Mouse (Mus musculus) intestine, embryonic 15.5 days (tissue): Measurements from ENCODE around the gene Cic. TPM values are rescaled to one million over a fixed set of nuclear protein-coding genes. Genes with fewer than 3 reads are reported as not detected.
A peak's percentile ranks its signal among the peaks of the same experiment; 100 is the strongest.

Experiments
- ATAC-seq: fragments of 200-750 bp; cut with Nextera tagmentation; 2 replicates; pipeline ENCODE4 v1.8.0; 2017; ENCODE audit warnings: moderate TSS enrichment, moderate library complexity
- H3K27ac ChIP-seq: fragments of 300-500 bp; sonication (generic); 2 replicates; pipeline ENCODE4 v1.5.1; 2015; ENCODE audit warnings: mild to moderate bottlenecking, inconsistent platforms
- H3K27me3 ChIP-seq: fragments of 300-500 bp; sonication (generic); replicated peaks from 2 replicates; pipeline ENCODE4 v1.6.1; 2015; ENCODE audit warnings: inconsistent platforms
- H3K36me3 ChIP-seq: fragments of 300-500 bp; sonication (generic); 2 replicates; pipeline ENCODE4 v1.6.1; 2015; ENCODE audit warnings: inconsistent platforms
- H3K4me1 ChIP-seq: fragments of 300-500 bp; sonication (generic); replicated peaks from 2 replicates; pipeline ENCODE4 v1.6.1; 2015; ENCODE audit warnings: inconsistent platforms
- H3K4me2 ChIP-seq: fragments of 300-500 bp; sonication (generic); replicated peaks from 2 replicates; pipeline ENCODE4 v1.6.1; 2015; ENCODE audit warnings: mild to moderate bottlenecking, inconsistent platforms
- H3K4me3 ChIP-seq: fragments of 300-500 bp; sonication (generic); replicated peaks from 2 replicates; pipeline ENCODE4 v1.5.1; 2015; ENCODE audit warnings: inconsistent platforms
- H3K9ac ChIP-seq: fragments of 300-500 bp; sonication (generic); 2 replicates; pipeline ENCODE4 v1.6.1; 2015; ENCODE audit warnings: inconsistent platforms
- H3K9me3 ChIP-seq: fragments of 300-500 bp; sonication (generic); 2 replicates; pipeline ENCODE4 v1.6.1; 2016; ENCODE audit warnings: inconsistent platforms
- WGBS: fragments of 180-500 bp; shearing (Covaris S2); methylation state at CpG from one replicate; pipeline ENCODE4 v1.1.7; 2015; 5-methylcytosine and 5-hydroxymethylcytosine counted together
- polyA plus RNA-seq: library from polyadenylated mRNA; unstranded; fragments of >200 nt; fragmentation: Nextera tagmentation; extraction: Ambion mirVana; gene quantifications from 2 replicates; pipeline ENCODE4 v1.2.1, GENCODE M21; 2015

Gene Cic
- polyA plus RNA-seq, 1 experiment from 2014 or later, result 26.6 TPM

DNA sequence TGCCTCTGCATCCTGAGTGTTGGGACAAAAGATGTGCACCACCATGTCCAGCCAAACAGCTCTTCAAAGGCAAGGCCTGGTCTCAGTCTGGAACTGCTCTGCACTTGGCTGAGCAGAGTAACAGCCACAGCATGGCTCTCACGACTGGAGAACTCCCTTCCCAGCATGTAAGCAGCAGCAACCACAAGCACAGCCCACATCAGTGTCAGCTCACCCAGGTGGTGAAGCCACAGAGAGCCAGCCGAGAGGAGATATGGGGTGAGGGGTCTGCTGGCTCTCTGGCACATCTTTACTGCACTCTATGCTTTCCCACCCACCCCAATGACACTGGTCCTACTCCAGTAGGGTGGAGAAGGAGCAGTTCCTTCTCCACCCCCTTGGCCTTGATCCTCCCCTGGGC lies 34.4 kb upstream of the Cic start:
- WGBS, result 79% methylated on average over 2 of the region's 2 CpGs
- Histone ChIP-seq H3K4me3 (no peak overlapping the region), H3K4me1 (peaks cover 15% of the 10 kb centered on the region)

DNA sequence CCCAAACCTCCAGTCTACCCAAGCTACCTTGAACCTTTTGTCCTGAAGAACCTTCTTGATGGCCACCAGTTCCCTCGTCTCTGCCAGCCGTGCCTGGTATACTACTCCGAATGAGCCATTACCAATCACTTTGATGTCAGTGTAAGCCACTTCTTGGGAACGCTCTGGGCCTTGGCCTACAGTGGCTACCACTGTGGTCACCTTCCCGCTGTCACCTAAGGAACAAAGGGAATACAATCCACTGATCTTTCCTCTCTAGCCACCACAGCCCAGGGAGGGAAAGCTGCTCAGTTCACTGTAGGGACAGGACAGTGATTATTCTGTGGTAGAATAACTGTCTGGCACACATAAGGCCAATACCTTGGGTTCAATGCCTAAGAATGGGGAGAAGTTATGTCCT lies 32.0 kb upstream of the Cic start:
- no peak for ATAC-seq
- 89% methylated on average over 5 of the region's 5 CpGs for WGBS
- Histone ChIP-seq H3K4me3 (no peak overlapping the region), H3K4me2 (no peak overlapping the region), H3K27me3 (no peaks in the 10 kb centered on the region), H3K27ac (no peak overlapping the region), H3K4me1 (peaks cover 22% of the 10 kb centered on the region), H3K36me3 (peaks cover 32% of the 10 kb centered on the region), H3K9ac (no peak overlapping the region), H3K9me3 (no peaks in the 10 kb centered on the region)

More for the DNA sequence above, 34.4 kb upstream of the Cic start:
- Histone ChIP-seq H3K36me3 (peaks cover 46% of the 10 kb centered on the region), H3K9ac (no peak overlapping the region), H3K4me2 (no peak overlapping the region), H3K27me3 (no peaks in the 10 kb centered on the region), H3K9me3 (no peaks in the 10 kb centered on the region), H3K27ac (no peak overlapping the region)
- no peak for ATAC-seq

DNA sequence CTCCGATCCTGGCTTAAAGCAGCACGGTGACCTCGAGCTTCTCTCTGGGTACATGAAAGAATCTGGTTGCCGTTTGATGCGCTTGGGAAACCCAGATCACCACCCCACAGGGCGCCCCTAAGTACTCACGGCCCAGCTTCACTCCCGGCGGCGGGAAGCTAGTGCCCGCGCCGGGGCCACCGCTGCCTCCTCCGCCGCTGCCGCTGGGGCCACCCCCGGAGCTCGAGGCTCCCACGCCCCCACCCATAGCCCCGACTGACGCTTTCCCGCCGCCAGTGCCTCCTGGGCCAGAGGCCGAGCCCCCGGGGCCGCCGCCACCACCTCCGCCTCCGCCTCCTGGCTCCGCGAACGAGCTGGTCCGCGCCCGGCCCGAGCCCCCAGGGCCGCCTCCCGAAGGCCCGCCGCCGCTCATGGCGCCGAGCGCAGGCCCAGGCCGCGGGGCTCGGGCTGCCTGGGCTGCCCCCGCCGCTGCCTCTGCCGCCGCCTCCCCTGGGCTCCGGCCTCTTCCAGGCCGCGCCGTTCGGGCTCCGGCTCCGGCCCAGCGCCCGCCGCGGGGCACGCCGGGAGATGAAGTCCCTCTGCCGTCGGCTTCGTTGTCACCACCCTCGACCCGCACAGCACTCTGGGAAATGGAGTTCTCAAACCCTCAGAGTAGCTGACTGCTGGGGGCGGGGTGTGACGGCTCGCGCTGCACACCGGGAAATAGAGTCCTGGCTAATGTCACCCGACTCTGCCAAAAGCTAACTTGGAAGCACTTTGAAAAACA lies 30.1 kb upstream of the Cic start, which contains the start of gene Gsk3a:
Gene Gsk3a (minus strand): TSS at position 603 of the 766 bp plus-strand sequence.
- Histone ChIP-seq H3K4me3 (peak within 1 kb of the TSS; percentile 94), H3K9ac (peak within 1 kb of the TSS; percentile 100), H3K27ac (peak within 1 kb of the TSS; percentile 89), H3K9me3 (no peaks in the 10 kb centered on the region), H3K4me2 (peak within 1 kb of the TSS; percentile 82), H3K4me1 (peaks cover 31% of the 10 kb centered on the region), H3K27me3 (no peaks in the 10 kb centered on the region), H3K36me3 (peaks cover 19% of the 10 kb centered on the region)
- ATAC-seq, result peak; percentile 87
- under 1% methylated on average over 58 of the region's 76 CpGs for WGBS

DNA sequence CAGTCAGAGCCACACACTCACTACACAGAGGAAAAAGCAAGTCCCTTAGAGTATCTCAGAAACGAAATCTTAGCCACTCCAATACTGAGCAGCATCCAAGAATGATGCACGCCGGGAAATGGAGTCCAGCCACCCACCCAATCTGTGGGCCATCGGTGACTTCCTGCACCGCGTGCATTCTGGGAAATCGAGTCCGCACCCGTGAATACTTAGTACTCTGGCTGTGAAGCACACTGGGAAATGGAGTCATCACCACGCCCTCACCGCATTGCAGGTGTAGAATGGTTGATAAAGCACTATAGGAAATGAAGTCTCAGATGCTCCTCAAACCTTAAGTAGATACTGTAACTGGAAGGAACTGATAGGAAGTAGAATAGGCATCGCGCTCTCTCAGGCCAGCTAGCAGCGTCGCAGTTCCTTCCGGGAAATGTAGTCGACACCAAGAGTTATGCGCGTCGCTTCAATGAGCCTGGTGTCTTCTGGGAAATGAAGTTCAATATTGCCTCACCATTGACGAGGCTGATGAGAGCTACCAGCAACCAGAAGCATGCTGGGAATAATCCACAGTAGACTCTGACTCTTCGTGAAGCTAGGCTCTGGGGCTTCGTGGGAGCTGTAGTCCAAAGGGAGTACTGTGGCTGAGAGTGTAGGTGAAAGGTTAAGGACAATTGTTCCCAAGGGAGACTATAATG lies 29.3 kb upstream of the Cic start:
- Histone ChIP-seq H3K36me3 (peaks cover 13% of the 10 kb centered on the region), H3K4me3 (peak overlapping the region; percentile 94), H3K9me3 (no peaks in the 10 kb centered on the region), H3K9ac (0 out of 2 replicates have a peak overlapping the region, but pooled peaks have one; percentile 27), H3K4me2 (peak overlapping the region; percentile 82), H3K4me1 (peaks cover 31% of the 10 kb centered on the region), H3K27ac (peak overlapping the region; percentile 89), H3K27me3 (no peaks in the 10 kb centered on the region)
- under 1% methylated on average over 23 of the region's 23 CpGs for WGBS
- peak; percentile 94 for ATAC-seq

DNA sequence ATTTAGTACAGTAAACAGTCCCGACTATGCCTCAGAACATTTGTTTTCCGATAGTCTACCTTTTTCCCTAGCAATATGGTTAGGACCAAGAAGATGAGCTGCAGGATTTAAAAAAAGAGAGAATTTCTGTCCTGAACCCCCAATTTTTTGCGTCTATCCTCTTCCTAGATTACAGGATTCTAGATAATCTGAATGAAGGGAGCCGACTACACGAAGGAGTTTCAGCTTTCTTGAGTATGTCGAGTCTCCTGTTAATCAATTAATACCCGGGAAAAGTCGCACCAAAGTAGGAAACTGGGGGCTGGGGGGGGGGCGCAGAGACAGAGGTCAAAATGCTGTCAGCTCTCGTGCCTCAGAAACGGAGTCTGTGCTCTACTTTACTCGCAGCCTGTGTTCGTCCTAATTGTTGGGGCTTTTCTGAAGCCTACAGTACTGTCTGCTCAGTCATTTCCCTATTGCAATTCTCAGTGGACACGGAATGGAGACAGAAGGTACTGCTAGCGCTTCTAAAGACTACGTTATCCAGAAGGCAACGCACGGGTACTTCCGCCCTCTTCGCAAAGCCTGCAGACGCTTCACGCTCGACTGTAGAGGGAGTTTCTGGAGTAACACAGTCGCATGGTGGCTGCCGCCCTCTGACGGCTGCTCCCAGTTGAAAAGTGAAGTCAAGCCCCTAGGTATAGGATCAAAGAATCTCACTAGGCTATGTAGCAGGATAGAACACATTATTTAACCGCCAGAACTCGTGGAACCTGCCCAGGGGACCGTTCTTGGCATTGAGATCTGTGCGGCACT lies 28.5 kb upstream of the Cic start:
- Histone ChIP-seq H3K9ac (peak overlapping the region; percentile 29; the same call in 1 of the 2 replicates), H3K4me1 (peaks cover 31% of the 10 kb centered on the region), H3K27ac (peak overlapping the region; percentile 89), H3K4me3 (peak overlapping the region; percentile 94), H3K9me3 (no peaks in the 10 kb centered on the region), H3K27me3 (no peaks in the 10 kb centered on the region), H3K4me2 (peak overlapping the region; percentile 82), H3K36me3 (peaks cover 7% of the 10 kb centered on the region)
- peak; percentile 60 for ATAC-seq
- WGBS, result 2% methylated on average over 30 of the region's 30 CpGs

DNA sequence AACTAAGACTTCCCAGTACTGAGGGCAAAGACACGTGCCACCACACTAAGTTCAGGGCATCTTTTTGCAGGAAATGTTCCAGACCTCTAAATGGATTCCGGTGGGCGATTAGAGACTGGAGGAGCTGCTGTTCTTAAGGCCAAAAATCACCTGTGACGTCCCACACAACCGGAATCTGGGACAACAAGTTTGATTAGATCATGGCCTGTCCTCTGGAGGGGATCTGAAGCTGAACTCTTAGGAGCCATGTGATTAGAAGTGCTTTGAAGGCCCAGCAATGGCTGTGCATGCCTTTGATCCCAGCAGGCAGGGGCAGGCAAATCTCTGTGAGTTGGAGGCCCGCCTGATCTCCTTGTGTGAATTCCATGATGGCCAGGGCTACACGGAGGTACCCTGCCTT lies 26.9 kb upstream of the Cic start:
- no peak for ATAC-seq
- peaks cover 31% of the 10 kb centered on the region for H3K4me1 ChIP-seq
- 66% methylated on average over 7 of the region's 7 CpGs for WGBS

DNA sequence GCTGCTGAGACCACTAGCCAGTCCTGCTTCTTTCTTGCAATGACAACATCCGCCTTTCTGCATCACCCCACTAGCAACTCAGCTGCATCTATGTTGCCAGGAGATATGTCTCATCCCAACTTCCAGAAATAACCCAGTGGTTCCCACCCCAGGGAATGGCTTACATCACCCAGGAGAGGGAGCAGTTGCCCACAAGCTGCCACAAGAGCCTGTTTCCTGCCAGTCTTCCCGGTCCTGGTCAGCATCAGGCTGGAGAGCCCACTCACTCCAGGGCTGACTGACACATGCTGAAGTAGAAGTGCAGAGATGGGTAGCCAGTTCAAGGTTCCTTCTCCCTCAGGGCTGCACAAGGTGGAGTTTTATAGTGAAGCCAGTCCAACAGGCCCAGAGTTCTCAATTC lies 26.4 kb upstream of the Cic start:
- no peaks in the 10 kb centered on the region for H3K9me3 ChIP-seq
- H3K4me1 ChIP-seq, result peaks cover 32% of the 10 kb centered on the region
- peaks cover 12% of the 10 kb centered on the region for H3K36me3 ChIP-seq
- H3K27me3 ChIP-seq, result no peaks in the 10 kb centered on the region
- WGBS, result 30% methylated on average over 2 of the region's 2 CpGs
- H3K4me2 ChIP-seq, result no peak overlapping the region
- H3K4me3 ChIP-seq, result no peak overlapping the region
- no peak overlapping the region for H3K9ac ChIP-seq
- peak overlapping the region; percentile 38 for H3K27ac ChIP-seq
- no peak for ATAC-seq

More for the DNA sequence above, 26.9 kb upstream of the Cic start:
- Histone ChIP-seq H3K27me3 (no peaks in the 10 kb centered on the region), H3K9ac (no peak overlapping the region), H3K9me3 (no peaks in the 10 kb centered on the region), H3K36me3 (peaks cover 12% of the 10 kb centered on the region), H3K27ac (no peak overlapping the region; the same call in 1 of the 2 replicates), H3K4me3 (no peak overlapping the region), H3K4me2 (no peak overlapping the region)

DNA sequence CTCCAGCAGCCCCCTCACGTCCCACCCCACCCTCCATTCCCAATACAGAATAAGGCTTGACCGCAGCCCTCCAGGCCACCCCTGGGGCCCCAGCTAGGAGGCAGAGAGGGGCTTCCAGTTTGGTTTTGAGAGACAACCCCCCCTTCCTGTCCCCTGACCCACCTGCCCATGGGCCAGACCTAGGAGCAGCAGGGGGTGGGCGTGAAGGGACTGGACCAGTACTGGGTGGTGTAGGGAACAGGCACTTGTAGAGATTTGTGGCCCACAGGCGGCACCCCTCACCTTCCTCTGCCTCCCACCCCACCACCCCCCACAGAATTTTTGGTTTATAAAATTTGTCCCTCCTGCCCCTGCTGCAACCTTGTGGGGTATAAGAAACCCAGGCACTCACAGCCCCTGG lies 24.1 kb upstream of the Cic start:
- no peaks in the 10 kb centered on the region for H3K27me3 ChIP-seq
- H3K4me1 ChIP-seq, result peaks cover 48% of the 10 kb centered on the region
- H3K36me3 ChIP-seq, result peaks cover 12% of the 10 kb centered on the region
- no peak overlapping the region for H3K27ac ChIP-seq
- no peak overlapping the region for H3K4me2 ChIP-seq
- 85% methylated on average over 4 of the region's 4 CpGs for WGBS
- ATAC-seq, result no peak
- H3K4me3 ChIP-seq, result no peak overlapping the region
- H3K9ac ChIP-seq, result no peak overlapping the region
- no peaks in the 10 kb centered on the region for H3K9me3 ChIP-seq

DNA sequence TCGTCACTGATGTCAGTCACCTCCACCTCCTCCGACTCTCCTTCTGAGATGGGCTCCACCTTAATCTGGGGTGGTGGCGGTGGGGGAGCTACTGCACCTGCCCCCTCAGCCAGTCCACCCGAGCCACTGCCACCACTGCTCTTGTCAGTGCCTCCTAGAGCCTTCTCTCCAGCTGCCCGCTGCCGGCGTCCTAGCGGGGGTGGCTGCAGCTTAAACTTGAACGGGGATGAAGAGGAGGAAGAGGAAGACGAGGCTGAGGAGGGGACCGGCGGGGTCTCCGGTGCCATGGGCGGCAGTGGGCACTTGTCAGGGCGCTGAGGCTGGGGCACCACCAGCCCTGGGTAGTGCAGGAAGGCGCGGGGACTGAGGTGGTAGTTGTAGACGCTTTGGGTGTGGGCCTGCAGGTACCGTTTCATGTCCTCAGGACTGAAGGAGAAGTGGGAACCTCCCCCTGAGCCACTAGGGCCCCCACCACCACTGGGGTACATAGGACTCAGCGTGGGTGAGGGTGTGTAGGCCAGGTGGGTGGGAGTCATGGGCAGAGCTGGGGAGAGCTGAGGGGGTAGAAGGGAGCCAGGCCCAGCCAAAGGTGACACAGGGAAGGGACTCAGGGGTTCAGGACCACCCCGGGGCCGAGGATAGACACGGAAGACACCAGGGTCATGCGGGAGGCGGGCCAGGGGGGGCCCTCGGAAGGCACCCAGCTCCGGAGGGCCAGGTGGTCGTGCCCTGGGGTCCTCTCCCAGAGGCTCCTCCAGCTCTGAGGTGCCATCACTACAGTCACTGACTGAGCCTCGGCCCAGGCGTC lies 22.7 kb upstream of the Cic start:
- no peaks in the 10 kb centered on the region for H3K9me3 ChIP-seq
- H3K4me1 ChIP-seq, result peaks cover 43% of the 10 kb centered on the region
- H3K4me2 ChIP-seq, result no peak overlapping the region
- H3K9ac ChIP-seq, result no peak overlapping the region
- 88% methylated on average over 29 of the region's 30 CpGs for WGBS
- no peak for ATAC-seq
- peaks cover 12% of the 10 kb centered on the region for H3K36me3 ChIP-seq
- no peak overlapping the region for H3K4me3 ChIP-seq
- H3K27me3 ChIP-seq, result no peaks in the 10 kb centered on the region
- H3K27ac ChIP-seq, result no peak overlapping the region

DNA sequence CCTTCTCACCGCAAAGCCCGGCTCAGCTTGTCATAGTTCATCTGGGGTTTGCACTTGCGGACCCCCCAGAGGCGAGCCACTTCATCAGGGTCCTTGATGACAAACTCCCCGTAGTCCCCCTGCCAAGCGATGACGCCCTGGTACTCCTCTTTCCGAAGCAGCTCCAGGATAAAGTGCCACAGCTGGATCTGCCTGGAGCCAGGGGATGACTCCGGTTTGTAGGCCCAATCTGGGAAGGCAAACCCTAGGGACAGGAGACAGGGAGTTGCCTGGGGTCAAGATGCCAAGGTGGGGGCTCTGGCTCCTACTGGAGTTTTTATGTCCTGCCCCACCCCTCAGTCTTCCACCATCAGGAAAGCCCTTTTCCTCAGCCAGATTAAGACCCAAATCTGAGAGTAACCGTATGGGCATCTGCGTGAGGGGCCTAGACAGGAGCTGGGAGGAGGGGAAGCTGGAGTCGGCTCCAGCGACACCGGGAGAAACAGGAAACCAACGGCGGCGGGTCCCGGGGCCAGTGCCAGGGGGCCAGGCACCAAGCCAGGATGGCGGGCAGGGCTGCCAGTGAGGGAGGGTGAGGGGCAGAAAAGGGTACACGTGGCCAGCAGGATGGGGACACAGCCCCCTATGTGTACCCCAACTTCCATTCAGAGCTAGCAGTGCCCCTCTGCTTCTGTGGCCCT lies 21.3 kb upstream of the Cic start:
- H3K9ac ChIP-seq, result peak overlapping the region; percentile 15; the same call in 1 of the 2 replicates
- 52% methylated on average over 20 of the region's 20 CpGs for WGBS
- H3K27me3 ChIP-seq, result no peaks in the 10 kb centered on the region
- no peak for ATAC-seq
- peak overlapping the region; percentile 98; the same call in 1 of the 2 replicates for H3K27ac ChIP-seq
- no peaks in the 10 kb centered on the region for H3K9me3 ChIP-seq
- H3K4me3 ChIP-seq, result peak overlapping the region; percentile 74; the same call in 1 of the 2 replicates
- H3K36me3 ChIP-seq, result peaks cover 12% of the 10 kb centered on the region
- peaks cover 41% of the 10 kb centered on the region for H3K4me1 ChIP-seq
- peak overlapping the region; percentile 90 for H3K4me2 ChIP-seq

DNA sequence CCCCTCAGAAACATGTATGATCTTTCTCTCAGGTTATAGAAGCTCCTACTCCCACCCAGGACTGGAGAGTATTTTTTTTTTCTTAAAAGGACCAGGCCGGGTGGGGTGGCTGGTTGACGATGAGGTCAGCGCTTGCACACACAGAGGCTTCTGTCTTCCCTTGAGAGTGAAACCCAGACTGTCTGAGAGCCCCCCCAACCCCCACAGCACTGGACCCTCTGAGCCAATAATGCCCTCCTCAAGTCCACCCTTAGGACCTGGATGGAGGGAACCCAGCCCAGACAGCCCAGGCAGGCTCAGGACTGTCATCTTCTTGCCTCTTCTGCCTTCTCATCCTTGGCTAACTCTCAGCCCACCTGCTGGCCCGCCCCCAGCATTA lies 20.8 kb upstream of the Cic start:
- H3K27me3 ChIP-seq, result no peaks in the 10 kb centered on the region
- no peak for ATAC-seq
- H3K4me2 ChIP-seq, result peak overlapping the region; percentile 90
- H3K27ac ChIP-seq, result peak overlapping the region; percentile 98
- 34% methylated on average over 4 of the region's 4 CpGs for WGBS
- no peaks in the 10 kb centered on the region for H3K9me3 ChIP-seq
- peaks cover 12% of the 10 kb centered on the region for H3K36me3 ChIP-seq
- peaks cover 40% of the 10 kb centered on the region for H3K4me1 ChIP-seq
- peak overlapping the region; percentile 74 for H3K4me3 ChIP-seq
- H3K9ac ChIP-seq, result peak overlapping the region; percentile 88
